Mouse (Mus musculus): ENCODE results near the gene Fbxo30.
"Not testable (repeated sequence)": the region's sequence is repeated elsewhere in the genome, so short reads cannot be mapped to it uniquely, and the experiment has no call there.

Gene Fbxo30

GRCm38 (mm10) chr10:11280578-11281463 lies at the start of gene Fbxo30:
Fbxo30 (plus strand) TSS chr10:11281330.
- peak; percentile 81 to 85 for DNase-seq (ENCODE audit: low spot score in 2 of 2)

- no peak for DNase-seq (ENCODE audit: low spot score in 2 of 2)
These were observed 47.9 kb upstream of the Fbxo30 start for GRCm38 (mm10) chr10:11233208-11233607.

- not testable (repeated sequence) for DNase-seq (ENCODE audit: low spot score in 2 of 2)
These were observed 38.1 kb upstream of the Fbxo30 start for GRCm38 (mm10) chr10:11242988-11243387.

GRCm38 (mm10) chr10:11248210-11248609 lies 32.9 kb upstream of the Fbxo30 start:
- DNase-seq (ENCODE audit: low spot score in 2 of 2), result no peak

- DNase-seq (ENCODE audit: low spot score in 2 of 2), result no peak
These were observed 30.7 kb upstream of the Fbxo30 start for GRCm38 (mm10) chr10:11250247-11250997.

GRCm38 (mm10) chr10:11253581-11253980 lies 27.5 kb upstream of the Fbxo30 start:
- DNase-seq (ENCODE audit: low spot score in 2 of 2), result not testable (repeated sequence)

GRCm38 (mm10) chr10:11260119-11260518 lies 21.0 kb upstream of the Fbxo30 start:
- DNase-seq (ENCODE audit: low spot score in 2 of 2), result no peak

- not testable (repeated sequence) for DNase-seq (ENCODE audit: low spot score in 2 of 2)
These were observed 18.8 kb upstream of the Fbxo30 start for GRCm38 (mm10) chr10:11262292-11262691.

GRCm38 (mm10) chr10:11263795-11264194 lies 17.3 kb upstream of the Fbxo30 start:
- not testable (repeated sequence) for DNase-seq (ENCODE audit: low spot score in 2 of 2)

- DNase-seq (ENCODE audit: low spot score in 2 of 2), result no peak
These were observed 12.0 kb upstream of the Fbxo30 start for GRCm38 (mm10) chr10:11269165-11269564.

- no peak for DNase-seq (ENCODE audit: low spot score in 2 of 2)
These were observed 6.7 kb upstream of the Fbxo30 start for GRCm38 (mm10) chr10:11274431-11274830.

- DNase-seq (ENCODE audit: low spot score in 2 of 2), result no peak
These were observed 924 bp upstream of the Fbxo30 start for GRCm38 (mm10) chr10:11280235-11280577.

- no peak for DNase-seq (ENCODE audit: low spot score in 2 of 2)
These were observed 572 bp downstream of the Fbxo30 start for GRCm38 (mm10) chr10:11281498-11282305.

- DNase-seq (ENCODE audit: low spot score in 2 of 2), result no peak
These were observed 1.1 kb downstream of the Fbxo30 start for GRCm38 (mm10) chr10:11282306-11282631.

GRCm38 (mm10) chr10:11298418-11298817 lies 17.3 kb downstream of the Fbxo30 start:
- no peak for DNase-seq (ENCODE audit: low spot score in 2 of 2)

GRCm38 (mm10) chr10:11305365-11306053 lies 24.4 kb downstream of the Fbxo30 start:
- DNase-seq (ENCODE audit: low spot score in 2 of 2), result no peak

GRCm38 (mm10) chr10:11306054-11306367 lies 24.9 kb downstream of the Fbxo30 start:
- no peak for DNase-seq (ENCODE audit: low spot score in 2 of 2)

- no peak for DNase-seq (ENCODE audit: low spot score in 2 of 2)
These were observed 28.7 kb downstream of the Fbxo30 start for GRCm38 (mm10) chr10:11309866-11310265.

GRCm38 (mm10) chr10:11310481-11310880 lies 29.4 kb downstream of the Fbxo30 start:
- DNase-seq (ENCODE audit: low spot score in 2 of 2), result no peak

GRCm38 (mm10) chr10:11317856-11318454 lies 36.8 kb downstream of the Fbxo30 start:
- not testable (repeated sequence) for DNase-seq (ENCODE audit: low spot score in 2 of 2)

GRCm38 (mm10) chr10:11319446-11319970 lies 38.4 kb downstream of the Fbxo30 start:
- DNase-seq (ENCODE audit: low spot score in 2 of 2), result no peak
